Mouse (Mus musculus) spleen, postnatal 4 days (tissue): ENCODE measurements at regions not wholly inside any gene's neighbourhood (a gene's known extent, or its start where the extent isn't known, plus 50 kb on each side); places are given as distances from the start of the nearest gene placed in this dataset.

ENCODE experiments used
- DNase-seq, 2 experiments: peaks; one replicate each; pipeline ENCODE4 v3.0.0; 2022; ENCODE audit warnings: low spot score in 2 of 2

GRCm38 (mm10) chr3:115766153-115766552 is 51.3 kb upstream of the S1pr1 start:
- DNase-seq: no peak

- no peak for DNase-seq
Measured at GRCm38 (mm10) chr3:115768290-115768689, 53.4 kb upstream of the S1pr1 start.

- no peak for DNase-seq
Measured at GRCm38 (mm10) chr3:115768761-115769530, 54.1 kb upstream of the S1pr1 start.

- DNase-seq: no peak
Measured at GRCm38 (mm10) chr3:115772676-115773075, 57.8 kb upstream of the S1pr1 start.

GRCm38 (mm10) chr3:115774321-115774720 is 59.4 kb upstream of the S1pr1 start:
- no peak for DNase-seq

- no peak for DNase-seq
Measured at GRCm38 (mm10) chr3:115774723-115775122, 59.9 kb upstream of the S1pr1 start.

- DNase-seq: no peak
Measured at GRCm38 (mm10) chr3:115779144-115779890, 64.4 kb upstream of the S1pr1 start.

- DNase-seq: no peak
Measured at GRCm38 (mm10) chr3:115779906-115780305, 65.0 kb upstream of the S1pr1 start.

- DNase-seq: no peak
Measured at GRCm38 (mm10) chr3:115782726-115783125, 67.9 kb upstream of the S1pr1 start.

GRCm38 (mm10) chr3:115787360-115787759 is 72.5 kb upstream of the S1pr1 start:
- no peak for DNase-seq

GRCm38 (mm10) chr3:115788525-115788924 is 73.7 kb upstream of the S1pr1 start:
- no peak for DNase-seq

GRCm38 (mm10) chr3:115789063-115789462 is 74.2 kb upstream of the S1pr1 start:
- no peak for DNase-seq

- no peak for DNase-seq
Measured at GRCm38 (mm10) chr3:115792606-115793005, 77.7 kb upstream of the S1pr1 start.

- DNase-seq: peak in 1 of 2 experiments; percentile 32
Measured at GRCm38 (mm10) chr3:115793344-115794059, 78.6 kb upstream of the S1pr1 start.

- no peak for DNase-seq
Measured at GRCm38 (mm10) chr3:115799326-115799725, 84.5 kb upstream of the S1pr1 start.

- DNase-seq: no peak
Measured at GRCm38 (mm10) chr3:115799981-115800380, 85.1 kb upstream of the S1pr1 start.

- no peak for DNase-seq
Measured at GRCm38 (mm10) chr3:115800873-115801272, 86.0 kb upstream of the S1pr1 start.

GRCm38 (mm10) chr3:115801581-115802200 is 85.9 kb upstream of the Dph5 start:
- DNase-seq: no peak

- DNase-seq: no peak
Measured at GRCm38 (mm10) chr3:115804616-115805015, 83.0 kb upstream of the Dph5 start.

GRCm38 (mm10) chr3:115807032-115807431 is 80.6 kb upstream of the Dph5 start:
- no peak for DNase-seq

- no peak for DNase-seq
Measured at GRCm38 (mm10) chr3:115815168-115815567, 72.5 kb upstream of the Dph5 start.

- peak in 1 of 2 experiments; percentile 31 for DNase-seq
Measured at GRCm38 (mm10) chr3:115815571-115816156, 72.0 kb upstream of the Dph5 start.
